Mouse (Mus musculus): ENCODE results near the gene Ksr1. TPM values are rescaled to one million over a fixed set of nuclear protein-coding genes. Genes with fewer than 3 reads are reported as not detected.

Ksr1 gene
- polyA plus RNA-seq, 1 experiment from 2014 or later, result 3.7 TPM

- no peak overlapping the region for H3K4me3 ChIP-seq
- no peak for ATAC-seq (ENCODE audit: low FRiP score, low read depth)
- H3K27me3 ChIP-seq (replicated peaks), result no peaks in the 10 kb centered on the region
Observed at GRCm38 (mm10) chr11:78985505-78985904, 160.7 kb downstream of the Ksr1 start.

GRCm38 (mm10) chr11:78984483-78985177 is 161.6 kb downstream of the Ksr1 start, which contains the start of gene Lgals9:
Gene Lgals9 (minus strand): TSS chr11:78984946.
- Histone ChIP-seq H3K36me3 (no peaks in the 10 kb centered on the region), H3K4me2 (replicated peaks) (no peak within 1 kb of the TSS), H3K9me3 (no peaks in the 10 kb centered on the region), H3K4me1 (no peaks in the 10 kb centered on the region), H3K27ac (no peak within 1 kb of the TSS), H3K4me3 (no peak within 1 kb of the TSS), H3K27me3 (replicated peaks) (no peaks in the 10 kb centered on the region), H3K9ac (no peak within 1 kb of the TSS)
- 72% methylated on average over 10 of the region's 10 CpGs for WGBS
- no peak for ATAC-seq (ENCODE audit: low FRiP score, low read depth)

More at GRCm38 (mm10) chr11:78985505-78985904, 160.7 kb downstream of the Ksr1 start:
- no peak overlapping the region for H3K9ac ChIP-seq
- H3K27ac ChIP-seq, result no peak overlapping the region
- H3K4me2 ChIP-seq (replicated peaks), result no peak overlapping the region
- no peaks in the 10 kb centered on the region for H3K9me3 ChIP-seq
- H3K4me1 ChIP-seq, result no peaks in the 10 kb centered on the region
- no peaks in the 10 kb centered on the region for H3K36me3 ChIP-seq

DNA sequence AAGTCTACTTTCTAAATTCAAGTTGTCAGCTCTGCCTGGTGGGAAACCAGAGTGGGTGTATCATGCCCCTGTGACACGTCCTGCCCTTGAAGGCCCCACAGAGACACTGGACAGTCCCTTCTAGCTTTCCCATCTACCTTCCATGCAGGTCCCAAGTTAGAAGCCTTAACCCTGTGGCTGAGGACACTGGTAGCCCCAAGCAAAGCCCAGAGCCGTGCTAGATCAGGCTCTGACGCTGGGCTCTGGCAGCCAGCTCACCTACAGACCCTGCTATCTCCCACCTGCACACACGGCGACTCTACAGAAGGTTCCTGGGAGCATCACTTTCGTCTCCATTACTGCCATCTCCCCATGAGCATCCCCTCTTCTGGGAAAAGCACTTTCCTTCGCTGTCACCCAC is 162.7 kb downstream of the Ksr1 start:
- no peaks in the 10 kb centered on the region for H3K9me3 ChIP-seq
- WGBS, result 83% methylated on average over 7 of the region's 7 CpGs
- no peaks in the 10 kb centered on the region for H3K36me3 ChIP-seq
- no peak overlapping the region for H3K4me2 ChIP-seq (replicated peaks)
- no peak overlapping the region for H3K27ac ChIP-seq
- H3K27me3 ChIP-seq (replicated peaks), result no peaks in the 10 kb centered on the region
- H3K4me1 ChIP-seq, result no peaks in the 10 kb centered on the region
- H3K4me3 ChIP-seq, result no peak overlapping the region
- no peak for ATAC-seq (ENCODE audit: low FRiP score, low read depth)
- no peak overlapping the region for H3K9ac ChIP-seq

GRCm38 (mm10) chr11:78982513-78983291 is 163.5 kb downstream of the Ksr1 start:
- Histone ChIP-seq H3K36me3 (no peaks in the 10 kb centered on the region), H3K27me3 (replicated peaks) (no peaks in the 10 kb centered on the region), H3K4me2 (replicated peaks) (no peak overlapping the region), H3K27ac (no peak overlapping the region), H3K9ac (no peak overlapping the region), H3K4me1 (no peaks in the 10 kb centered on the region), H3K4me3 (no peak overlapping the region), H3K9me3 (no peaks in the 10 kb centered on the region)
- WGBS, result 90% methylated on average over 12 of the region's 12 CpGs
- ATAC-seq (ENCODE audit: low FRiP score, low read depth), result no peak

- Histone ChIP-seq H3K36me3 (no peaks in the 10 kb centered on the region), H3K9me3 (no peaks in the 10 kb centered on the region), H3K27ac (no peak overlapping the region), H3K4me3 (no peak overlapping the region), H3K4me2 (replicated peaks) (no peak overlapping the region), H3K27me3 (replicated peaks) (no peaks in the 10 kb centered on the region), H3K4me1 (no peaks in the 10 kb centered on the region), H3K9ac (no peak overlapping the region)
- ATAC-seq (ENCODE audit: low FRiP score, low read depth), result no peak
- WGBS, result 79% methylated on average over 2 of the region's 2 CpGs
Observed at GRCm38 (mm10) chr11:78982042-78982441, 164.2 kb downstream of the Ksr1 start.

GRCm38 (mm10) chr11:78980083-78980634 is 166.0 kb downstream of the Ksr1 start:
- whole genome bisulfite sequencing, result 83% methylated on average over 4 of the region's 4 CpGs
- Histone ChIP-seq H3K9me3 (no peaks in the 10 kb centered on the region), H3K36me3 (no peaks in the 10 kb centered on the region), H3K27me3 (replicated peaks) (no peaks in the 10 kb centered on the region), H3K9ac (no peak overlapping the region), H3K4me1 (no peaks in the 10 kb centered on the region), H3K4me3 (no peak overlapping the region), H3K4me2 (replicated peaks) (no peak overlapping the region), H3K27ac (no peak overlapping the region)
- ATAC-seq (ENCODE audit: low FRiP score, low read depth), result no peak

- no peak for ATAC-seq (ENCODE audit: low FRiP score, low read depth)
- Histone ChIP-seq H3K27me3 (replicated peaks) (no peaks in the 10 kb centered on the region), H3K36me3 (no peaks in the 10 kb centered on the region), H3K9ac (no peak overlapping the region), H3K9me3 (no peaks in the 10 kb centered on the region), H3K4me2 (replicated peaks) (no peak overlapping the region), H3K27ac (no peak overlapping the region), H3K4me3 (no peak overlapping the region), H3K4me1 (0 out of 2 replicates have a peak, but pooled peaks cover 4% of the 10 kb centered on the region)
- 86% methylated on average over 12 of the region's 12 CpGs for WGBS
Observed at GRCm38 (mm10) chr11:78978176-78979019, 167.8 kb downstream of the Ksr1 start.

DNA sequence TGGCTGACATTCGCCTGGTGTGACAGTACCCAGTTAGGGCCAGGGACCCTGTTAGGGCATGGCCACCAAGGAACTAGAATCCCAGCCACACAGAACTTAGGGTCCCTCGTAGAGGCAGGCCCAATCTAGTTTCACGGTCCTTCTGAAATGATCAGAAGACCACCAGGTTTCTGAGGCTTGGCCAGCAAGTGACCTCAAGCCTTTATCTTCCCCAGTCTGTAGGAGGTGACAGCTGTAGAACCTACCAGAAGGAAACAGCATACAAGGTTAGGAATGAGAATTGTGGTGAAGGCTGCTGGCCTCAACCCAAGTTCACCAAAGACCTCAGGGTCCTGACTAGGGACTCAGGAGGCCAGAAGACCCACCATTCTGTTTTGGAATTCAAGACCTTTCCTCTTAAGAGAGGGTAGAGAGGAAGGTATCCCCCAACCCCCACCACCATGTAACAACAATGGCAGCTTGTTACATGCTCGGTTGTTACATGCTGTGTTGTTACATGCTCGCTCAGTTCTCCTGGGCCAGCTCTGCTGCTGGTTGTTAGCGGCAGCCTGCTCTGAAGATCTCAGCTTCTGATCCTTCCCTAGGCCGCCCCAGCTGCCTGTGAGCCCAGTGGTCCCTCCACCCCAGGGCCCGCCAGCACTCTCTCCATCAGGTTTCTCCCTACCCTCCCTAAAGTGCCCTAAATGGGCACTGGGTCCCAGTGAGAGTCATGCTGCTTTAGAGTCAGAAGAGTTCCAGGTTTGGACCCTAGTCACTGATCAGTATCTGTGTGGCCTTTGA is 169.3 kb downstream of the Ksr1 start:
- H3K4me3 ChIP-seq, result no peak overlapping the region
- H3K9ac ChIP-seq, result no peak overlapping the region
- ATAC-seq (ENCODE audit: low FRiP score, low read depth), result no peak
- 74% methylated on average over 8 of the region's 8 CpGs for WGBS
- no peak overlapping the region for H3K27ac ChIP-seq
- H3K4me1 ChIP-seq, result peaks cover 17% of the 10 kb centered on the region
- no peak overlapping the region for H3K4me2 ChIP-seq (replicated peaks)
- no peaks in the 10 kb centered on the region for H3K36me3 ChIP-seq
- no peaks in the 10 kb centered on the region for H3K9me3 ChIP-seq
- no peaks in the 10 kb centered on the region for H3K27me3 ChIP-seq (replicated peaks)

GRCm38 (mm10) chr11:78973381-78974150 is 172.6 kb downstream of the Ksr1 start:
- Histone ChIP-seq H3K4me2 (replicated peaks) (peak overlapping the region; percentile 26; the same call in 1 of the 2 replicates), H3K4me1 (peaks cover 17% of the 10 kb centered on the region), H3K36me3 (no peaks in the 10 kb centered on the region), H3K9me3 (no peaks in the 10 kb centered on the region), H3K9ac (no peak overlapping the region), H3K27ac (no peak overlapping the region), H3K27me3 (replicated peaks) (no peaks in the 10 kb centered on the region), H3K4me3 (no peak overlapping the region)
- peak; percentile 72; the same call in 1 of the 2 replicates for ATAC-seq (ENCODE audit: low FRiP score, low read depth)
- WGBS, result 63% methylated on average over 17 of the region's 17 CpGs

DNA sequence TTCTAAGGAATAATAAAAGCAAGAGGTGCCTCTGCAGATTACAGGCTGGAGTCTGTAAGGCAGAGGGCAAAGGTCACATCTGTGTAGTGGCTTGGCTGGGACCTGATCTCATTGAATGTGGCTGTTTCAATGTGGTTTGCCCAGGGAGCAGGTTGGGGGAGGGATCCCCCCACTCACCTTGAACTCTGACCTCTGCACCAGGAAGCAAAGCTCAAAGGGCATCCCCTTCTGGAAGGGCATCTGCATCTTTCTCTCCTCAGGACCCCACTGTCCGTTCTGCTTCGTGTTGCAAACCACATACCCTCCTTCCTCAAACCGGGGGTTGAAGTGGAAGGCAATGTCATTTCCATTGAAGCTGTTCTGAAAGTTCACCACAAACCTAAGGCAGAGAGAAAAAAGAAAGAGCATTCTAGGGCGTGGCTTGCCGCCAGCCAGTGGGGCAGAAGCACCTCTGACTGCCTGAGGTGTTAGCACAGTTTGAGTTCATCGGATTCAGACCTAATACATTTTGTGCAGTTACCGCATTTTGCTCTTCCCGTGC is 173.3 kb downstream of the Ksr1 start:
- Histone ChIP-seq H3K4me3 (no peak overlapping the region), H3K4me1 (peaks cover 17% of the 10 kb centered on the region), H3K36me3 (no peaks in the 10 kb centered on the region), H3K9ac (no peak overlapping the region), H3K4me2 (replicated peaks) (peak overlapping the region; percentile 26; the same call in 1 of the 2 replicates), H3K27ac (no peak overlapping the region), H3K9me3 (no peaks in the 10 kb centered on the region), H3K27me3 (replicated peaks) (no peaks in the 10 kb centered on the region)
- WGBS, result 63% methylated on average over 8 of the region's 8 CpGs
- no peak for ATAC-seq (ENCODE audit: low FRiP score, low read depth)
